Mouse (Mus musculus) heart, postnatal 4 days (tissue): ENCODE measurements around the gene Ftsj1. TPM values are rescaled to one million over a fixed set of nuclear protein-coding genes. Genes with fewer than 3 reads are reported as not detected.

Experiments
- DNase-seq: peaks from one replicate; pipeline ENCODE4 v3.0.0; 2021
- total RNA-seq, 2 experiments: library from RNA; stranded (reverse); gene quantifications; 2 replicates each; pipeline ENCODE4 v1.2.3; 2021

The Ftsj1 gene
- total RNA-seq, 2 experiments from 2014 or later, result 14.6 to 15.6 TPM

DNA sequence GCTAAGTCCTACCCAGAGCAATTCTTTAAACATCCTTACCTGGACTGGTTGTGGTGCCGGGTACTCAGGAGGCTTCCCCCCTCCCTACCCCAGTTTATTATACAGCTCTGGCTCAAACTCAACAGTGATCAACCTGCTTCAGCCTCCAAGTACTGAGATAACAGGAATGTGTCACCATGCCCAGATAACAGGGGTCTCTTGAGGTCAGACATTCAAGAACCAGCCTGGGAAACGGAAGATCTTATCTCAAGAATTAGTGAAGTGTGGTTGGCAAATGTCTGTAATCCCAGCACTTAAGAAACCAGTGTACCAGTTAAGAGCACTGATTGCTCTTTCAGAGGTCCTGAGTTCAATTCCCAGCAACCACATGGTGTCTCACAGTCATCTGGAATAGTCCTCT, 34.1 kb downstream of the Ftsj1 start:
- no peak for DNase-seq

DNA sequence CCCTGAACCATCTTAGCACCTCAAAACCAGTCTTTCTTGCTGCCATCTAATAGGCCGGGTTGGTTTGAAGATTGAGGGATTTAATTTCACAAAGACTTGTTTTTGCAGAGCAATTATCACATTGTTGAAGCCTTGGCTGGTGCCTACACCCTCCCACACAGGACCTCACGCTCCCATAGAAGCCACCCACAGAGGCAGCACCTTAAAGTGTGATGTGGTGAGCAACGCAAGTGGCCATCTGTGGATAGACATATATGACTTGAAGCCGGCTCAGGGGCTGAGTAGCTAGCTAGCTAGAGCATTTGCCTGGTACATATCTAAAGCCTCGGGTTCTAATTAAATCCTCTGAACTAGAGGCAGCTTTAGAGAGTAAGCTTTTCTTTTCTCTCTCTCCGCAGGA, 34.8 kb downstream of the Ftsj1 start:
- no peak for DNase-seq

DNA sequence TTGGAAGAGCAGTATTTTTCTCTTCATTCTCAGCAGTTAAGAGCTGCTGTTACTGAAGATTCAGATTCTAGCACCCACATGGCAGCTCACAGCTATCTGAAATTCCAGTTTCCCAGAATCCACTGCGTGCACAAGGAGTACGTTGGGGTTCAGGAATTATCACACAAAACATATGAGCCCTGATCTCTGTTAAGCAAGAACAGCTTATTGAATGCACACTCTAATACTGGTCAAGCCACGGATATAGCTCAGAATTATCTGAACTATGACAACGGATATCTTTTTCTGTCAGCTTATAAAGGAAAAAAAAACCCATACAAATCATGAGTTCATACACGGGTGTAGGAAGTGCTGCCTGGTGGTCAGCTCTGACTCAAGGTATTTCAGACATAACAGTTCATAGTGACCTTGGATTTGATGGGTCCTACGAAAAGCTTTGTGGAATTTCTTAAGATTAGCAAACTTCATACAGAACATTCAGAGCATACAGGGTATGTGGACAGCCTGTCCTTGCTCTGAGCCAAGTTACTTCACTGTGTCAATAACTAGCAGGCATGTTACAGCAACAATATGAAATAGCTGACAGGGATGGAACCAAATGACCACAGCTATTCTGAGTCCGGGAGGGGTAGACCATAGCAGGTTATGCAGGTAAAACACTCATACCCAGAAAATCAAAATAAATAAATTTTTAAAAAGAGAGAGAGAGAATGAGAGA, 40.6 kb downstream of the Ftsj1 start:
- DNase-seq, result no peak

DNA sequence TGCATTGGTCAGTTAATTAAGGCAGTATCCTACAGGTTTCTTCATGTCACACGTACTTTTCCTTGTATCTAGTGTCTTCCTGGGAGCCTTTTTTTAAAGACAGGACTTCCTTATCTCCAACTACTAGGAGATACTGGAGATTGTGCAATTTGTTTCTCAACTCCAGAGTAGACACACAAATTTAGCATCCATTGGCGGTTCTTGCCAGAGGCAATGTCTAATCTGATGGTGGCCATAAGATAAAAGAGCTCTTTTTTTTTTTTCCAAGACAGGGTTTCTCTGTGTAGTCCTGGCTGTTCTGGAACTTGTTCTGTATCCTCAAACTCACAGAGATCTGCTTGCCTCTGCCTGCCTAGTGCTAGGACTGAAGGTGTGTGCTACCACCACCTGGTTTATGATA, 42.5 kb downstream of the Ftsj1 start:
- no peak for DNase-seq

DNA sequence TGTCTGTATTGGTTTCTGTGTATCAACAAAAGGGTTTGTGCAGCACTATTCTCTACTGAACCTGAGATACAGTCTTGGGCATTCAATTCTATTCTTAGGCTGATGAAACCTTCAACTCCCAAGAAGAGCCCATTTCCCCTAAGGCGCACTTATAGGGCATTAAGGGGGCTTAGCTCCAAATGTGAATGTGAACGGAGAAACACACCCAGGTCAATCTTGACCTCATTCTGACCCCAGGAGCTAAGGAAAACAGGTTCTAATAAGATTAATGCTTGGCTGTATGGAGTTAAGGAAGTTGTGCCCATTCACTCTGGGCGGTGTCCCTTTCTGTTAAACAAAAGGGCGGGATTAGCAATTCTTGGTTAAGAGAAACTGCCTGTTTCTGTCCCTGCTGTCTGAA, 45.0 kb downstream of the Ftsj1 start:
- DNase-seq, result no peak

DNA sequence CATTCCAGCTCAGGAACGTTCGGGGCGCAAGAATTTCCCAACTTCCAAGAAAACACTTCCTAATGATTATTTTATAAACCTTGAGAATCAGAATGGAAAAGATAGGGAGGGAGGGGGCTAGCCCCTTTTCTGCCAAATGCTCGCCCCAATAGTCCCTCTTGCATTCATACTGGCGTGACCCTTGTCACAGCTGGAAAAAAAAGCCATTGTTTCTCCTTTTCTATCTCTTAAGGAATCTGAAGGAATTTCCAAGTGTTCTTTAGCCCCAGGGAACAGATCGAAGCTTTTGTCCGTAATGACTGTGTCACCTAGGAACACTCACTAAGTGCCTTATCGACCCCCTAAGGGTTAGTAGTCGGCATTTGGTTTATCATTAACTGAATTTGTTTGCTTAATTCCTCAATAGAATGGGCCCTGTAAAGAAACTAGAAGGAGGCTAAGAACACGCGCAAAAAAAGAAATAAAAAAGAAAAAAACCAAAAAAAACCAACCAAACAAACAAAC, 45.5 kb downstream of the Ftsj1 start:
- no peak for DNase-seq

DNA sequence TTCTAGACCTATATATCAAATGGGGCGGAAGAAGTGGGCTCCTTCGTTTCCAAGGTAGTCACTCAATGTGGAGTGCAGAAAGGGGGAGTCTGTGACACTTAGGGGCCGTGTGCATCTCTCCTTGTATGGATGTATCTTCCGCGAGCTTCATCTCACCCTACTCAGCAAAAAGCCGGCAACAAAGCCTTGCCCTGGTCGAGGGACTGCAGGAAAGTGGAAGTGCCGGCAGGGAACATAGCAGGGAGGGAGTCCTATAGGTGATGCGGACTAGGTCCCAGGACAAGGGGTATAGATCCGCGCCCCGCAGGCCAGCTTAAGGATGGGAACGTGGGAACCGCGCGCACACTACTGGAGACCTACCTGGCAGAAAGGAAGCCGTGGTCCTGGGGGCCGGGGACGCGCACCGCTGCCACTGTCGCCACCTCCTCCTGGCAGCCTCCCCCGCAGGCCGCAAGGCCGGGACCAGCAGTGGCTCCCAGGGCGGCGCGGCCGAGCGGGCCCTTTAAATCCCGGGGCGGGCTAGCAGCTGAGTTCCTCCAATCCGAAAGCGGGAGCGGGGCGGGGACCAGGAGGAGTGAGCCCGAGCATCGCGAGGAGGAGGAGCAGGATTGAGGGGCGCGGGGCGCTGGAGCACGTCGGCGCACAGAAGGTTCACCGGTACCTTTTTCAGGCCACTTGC, 46.1 kb downstream of the Ftsj1 start, which contains the start of gene Porcn:
Gene Porcn, minus strand, starts transcription at position 511 of the 679 bp plus-strand sequence.
- DNase-seq, result peak; percentile 81

DNA sequence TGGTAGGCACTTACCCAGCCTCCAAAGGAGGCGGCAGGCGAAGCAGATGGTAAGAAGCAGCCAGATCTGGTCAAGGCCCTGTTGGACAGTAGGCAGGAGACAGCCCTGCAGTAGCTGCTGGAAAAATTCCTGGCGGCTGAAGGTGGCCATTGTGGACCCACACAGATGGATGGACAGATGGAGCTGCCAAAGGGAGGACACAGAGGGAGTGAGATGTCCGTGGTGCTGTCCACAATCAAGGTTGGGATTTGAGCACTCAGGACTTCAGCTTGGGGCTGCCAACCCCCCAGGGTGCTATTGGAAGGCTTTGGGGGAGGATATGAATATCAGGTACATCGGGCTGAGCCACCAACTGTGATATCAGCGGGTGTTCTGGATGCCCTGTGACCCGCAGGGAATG, 46.7 kb downstream of the Ftsj1 start:
- DNase-seq, result no peak

DNA sequence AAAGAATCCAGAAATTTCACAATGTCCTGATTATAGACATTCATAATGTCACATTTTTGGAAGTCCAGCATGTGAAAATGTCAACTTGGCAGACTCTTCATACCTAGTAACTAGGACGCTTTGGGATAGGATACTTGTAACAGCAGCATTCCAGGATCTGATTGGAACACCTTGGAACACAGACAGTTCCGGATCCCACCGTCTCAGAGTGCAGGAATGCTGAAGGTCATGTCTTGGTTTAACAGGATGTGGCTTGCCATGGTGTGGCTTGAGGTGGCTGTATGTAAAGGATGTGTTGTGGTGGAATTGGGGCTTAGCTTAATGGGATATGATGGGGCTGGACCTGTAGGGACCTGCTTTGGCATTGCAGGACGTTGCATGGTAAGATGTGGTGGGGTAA, 47.1 kb downstream of the Ftsj1 start:
- DNase-seq, result no peak

DNA sequence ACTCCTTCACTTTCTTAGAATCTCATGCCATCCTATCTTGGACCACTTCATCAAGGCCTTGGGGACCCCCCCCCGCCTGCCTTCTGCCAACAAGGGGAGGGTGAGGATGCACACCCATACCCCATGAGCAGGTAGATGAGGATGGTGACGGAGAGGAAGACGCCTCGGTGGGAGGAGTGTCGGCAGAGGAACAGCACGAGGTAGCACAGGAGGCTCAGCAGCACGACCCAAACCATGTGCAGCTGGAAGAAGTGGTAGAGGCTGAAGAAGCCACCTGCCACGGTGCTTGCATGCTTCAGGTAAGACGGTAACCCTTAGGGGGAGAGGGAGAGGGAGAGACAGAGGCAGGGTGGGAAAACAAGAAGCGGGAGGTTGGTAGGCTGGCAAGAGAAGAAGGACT, 48.1 kb downstream of the Ftsj1 start:
- no peak for DNase-seq

DNA sequence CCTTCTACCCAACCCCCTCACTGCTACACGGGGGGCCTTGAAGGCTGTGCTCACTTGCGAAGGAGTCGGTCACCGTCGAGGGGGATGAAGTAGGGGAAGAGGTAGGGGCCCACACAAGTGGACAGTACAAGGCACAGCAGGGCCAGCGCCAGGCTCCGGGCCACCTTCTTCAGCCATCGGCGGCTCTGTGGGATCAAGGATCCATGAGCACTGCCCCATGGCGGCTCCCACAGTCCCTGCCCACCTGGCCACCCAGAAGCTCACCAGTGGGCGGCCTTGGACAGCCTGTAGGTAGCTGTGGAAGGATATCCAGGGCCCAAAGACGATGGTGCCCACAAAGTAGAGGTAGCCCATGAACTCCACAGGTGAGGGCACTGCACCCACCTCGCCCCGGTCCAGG, 49.1 kb downstream of the Ftsj1 start:
- DNase-seq, result no peak

DNA sequence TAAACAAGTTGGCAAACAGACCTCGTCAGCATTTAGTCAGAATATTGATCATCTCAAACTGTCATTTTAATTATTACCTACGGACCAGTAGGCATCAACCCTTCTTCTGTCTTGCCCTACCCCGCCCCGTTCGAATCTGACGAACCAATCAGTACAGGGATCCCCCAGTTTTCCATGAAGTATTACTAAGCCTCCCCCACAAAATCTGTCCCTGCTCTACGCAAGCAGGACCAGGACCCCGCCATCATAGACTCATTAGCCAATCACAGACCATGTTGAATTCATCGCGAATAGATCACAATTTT, 58.8 kb downstream of the Ftsj1 start, which contains the start of gene Ebp:
Gene Ebp, minus strand, starts transcription at position 94 of the 305 bp plus-strand sequence.
- peak; percentile 8 for DNase-seq

DNA sequence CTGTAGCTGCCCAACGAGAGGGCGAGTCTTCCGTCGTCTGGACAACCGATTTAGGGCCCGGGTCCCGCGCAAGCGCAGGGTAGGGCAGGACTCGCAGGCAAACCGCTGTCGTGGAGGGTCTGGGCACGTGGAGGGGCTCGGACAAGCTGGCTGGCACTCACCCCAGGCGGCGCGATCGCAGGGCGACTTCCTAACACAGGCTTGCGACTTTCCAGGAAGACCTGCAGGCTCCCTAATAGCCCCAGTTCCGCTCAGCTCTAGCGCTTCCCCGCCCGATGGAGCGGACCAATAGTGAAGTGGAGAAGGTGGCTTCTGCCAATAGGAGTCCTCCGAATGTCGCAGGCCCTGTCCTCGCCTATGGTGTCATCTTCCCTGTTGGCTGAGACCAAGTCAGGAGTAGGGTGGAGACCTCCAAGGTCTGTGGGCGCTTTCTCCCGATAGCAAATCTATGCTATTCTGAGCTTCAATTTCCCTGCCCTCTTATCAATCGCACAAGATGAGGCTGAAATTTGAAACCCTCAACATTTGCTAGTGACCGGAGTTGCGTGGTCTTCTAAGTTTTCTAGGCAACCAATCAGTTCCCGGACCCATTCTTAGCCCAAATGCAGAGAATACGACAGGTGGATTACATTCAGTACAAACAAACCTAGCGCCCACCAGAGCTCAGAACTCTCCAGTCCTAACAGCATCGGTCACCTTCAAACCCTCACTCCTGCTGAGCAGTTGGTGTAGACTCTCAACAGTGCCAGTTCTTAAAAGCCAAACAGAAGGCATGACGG, 59.4 kb downstream of the Ftsj1 start:
- DNase-seq, result peak; percentile 79

DNA sequence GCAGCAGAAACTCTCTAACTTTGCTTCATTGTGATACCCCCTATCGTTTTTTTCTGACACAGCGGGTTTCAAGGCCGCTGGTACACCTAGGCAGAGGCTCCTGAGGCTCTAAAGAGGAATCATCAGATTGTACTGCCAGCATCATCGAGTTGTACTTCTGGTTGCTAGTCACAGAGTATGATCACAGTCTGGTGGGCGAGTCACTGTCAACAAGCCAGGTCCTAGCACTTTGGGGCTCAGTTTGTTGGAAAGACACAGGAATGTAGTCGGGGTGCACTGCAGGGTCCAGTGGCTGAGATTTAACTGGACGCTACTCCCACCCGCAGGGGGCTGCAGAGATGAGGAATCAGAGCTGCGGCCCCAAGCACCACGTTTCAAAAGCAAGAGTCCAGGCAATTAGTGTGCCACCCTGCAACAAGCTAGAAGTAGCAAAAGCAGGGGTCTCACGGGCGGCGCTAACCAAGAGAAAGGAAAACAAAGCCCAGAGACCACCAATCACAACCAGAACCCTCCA, 60.0 kb downstream of the Ftsj1 start:
- DNase-seq, result no peak

Other genes with a start within 250 kb of the Ftsj1 start
- not detected for gene Glod5, start 233.9 kb downstream of the Ftsj1 start, total RNA-seq
- gene Suv39h1, start 177.6 kb downstream of the Ftsj1 start, total RNA-seq, result 10 to 100 TPM; 16.3 to 16.4 TPM
- 1 to 10 TPM; 1.5 to 2.1 TPM for gene Was, start 161.9 kb downstream of the Ftsj1 start, total RNA-seq
- 10 to 100 TPM; 74.1 to 79.1 TPM for gene Wdr13, start 119.5 kb downstream of the Ftsj1 start, total RNA-seq
- 100 to 1,000 TPM; 471 to 553 TPM for gene Rbm3, start 106.5 kb downstream of the Ftsj1 start, total RNA-seq
- gene Tbc1d25, start 76.2 kb downstream of the Ftsj1 start, total RNA-seq, result 1 to 10 TPM; 5.9 to 7.1 TPM
- 10 to 100 TPM; 21.0 to 23.8 TPM for gene Ebp, start 58.9 kb downstream of the Ftsj1 start, total RNA-seq
- 1 to 10 TPM; 2.0 to 2.7 TPM for gene Porcn, start 45.9 kb downstream of the Ftsj1 start, total RNA-seq
- gene Slc38a5, start 18.7 kb upstream of the Ftsj1 start, total RNA-seq, result 1 to 10 TPM; 2.5 to 3.2 TPM
- gene Ssxb10, start 75.0 kb upstream of the Ftsj1 start, total RNA-seq, result not detected
- gene Ssxb9, start 114.6 kb upstream of the Ftsj1 start, total RNA-seq, result not detected
- not detected for gene Ssxb1, start 160.9 kb upstream of the Ftsj1 start, total RNA-seq
- not detected for gene Ssxb2, start 209.3 kb upstream of the Ftsj1 start, total RNA-seq